Mouse (Mus musculus) neural tube, embryonic 11.5 days (tissue): ENCODE measurements around the gene Rad54l. TPM values are rescaled to one million over a fixed set of nuclear protein-coding genes. Genes with fewer than 3 reads are reported as not detected.

Experiments used
- ATAC-seq: fragments of 200-750 bp; cut with Nextera tagmentation; 2 replicates; pipeline ENCODE4 v1.8.0; 2017; ENCODE audit warnings: moderate number of reproducible peaks, mild to moderate bottlenecking, moderate TSS enrichment, moderate library complexity; ENCODE audit not compliant: insufficient read depth, low FRiP score, low TSS enrichment
- DNase-seq: peaks from one replicate; pipeline ENCODE4 v3.0.0-alpha.2; 2015; ENCODE audit warnings: low spot score
- H3K27ac ChIP-seq: fragments of 300-500 bp; sonication (generic); 2 replicates; pipeline ENCODE4 v1.5.1; 2014; ENCODE audit warnings: low read depth, mild to moderate bottlenecking, low read length
- H3K27me3 ChIP-seq: fragments of 300-500 bp; sonication (generic); 2 replicates; pipeline ENCODE4 v1.6.1; 2014; ENCODE audit warnings: mild to moderate bottlenecking, low read length, mixed read lengths; ENCODE audit not compliant: control insufficient read depth, insufficient read depth
- H3K36me3 ChIP-seq: fragments of 300-500 bp; sonication (generic); 2 replicates; pipeline ENCODE4 v1.6.1; 2014; ENCODE audit warnings: mild to moderate bottlenecking, low read length, moderate library complexity, mixed read lengths; ENCODE audit not compliant: control insufficient read depth, insufficient read depth
- H3K4me1 ChIP-seq: fragments of 300-500 bp; sonication (generic); 2 replicates; pipeline ENCODE4 v1.6.1; 2014; ENCODE audit warnings: low read length, mixed read lengths; ENCODE audit not compliant: control insufficient read depth, insufficient read depth
- H3K4me2 ChIP-seq: fragments of 300-500 bp; sonication (generic); 2 replicates; pipeline ENCODE4 v1.6.1; 2014; ENCODE audit warnings: low read depth, mild to moderate bottlenecking, moderate library complexity
- H3K4me3 ChIP-seq: fragments of 300-500 bp; sonication (generic); 2 replicates; pipeline ENCODE4 v1.5.1; 2014; ENCODE audit warnings: low read depth, low read length
- H3K9ac ChIP-seq: fragments of 300-500 bp; sonication (generic); 2 replicates; pipeline ENCODE4 v1.6.1; 2014; ENCODE audit warnings: mild to moderate bottlenecking, low read length
- H3K9me3 ChIP-seq: fragments of 300-500 bp; sonication (generic); 2 replicates; pipeline ENCODE4 v1.6.1; 2016; ENCODE audit warnings: low read length; ENCODE audit not compliant: control insufficient read depth
- WGBS: fragments of 180-500 bp; shearing (Covaris S2); extraction: QIAGEN DNeasy Blood & Tissue Kit; methylation state at CpG from one replicate; pipeline ENCODE4 v1.1.7; 2014; 5-methylcytosine and 5-hydroxymethylcytosine counted together
- polyA plus RNA-seq: library from polyadenylated mRNA; unstranded; fragments of >200 nt; fragmentation: Nextera tagmentation; extraction: Ambion mirVana; gene quantifications from 2 replicates; pipeline ENCODE4 v1.2.1, GENCODE M21; 2014

The Rad54l gene
- polyA plus RNA-seq, 1 experiment from 2014 or later, result 44.3 TPM

DNA sequence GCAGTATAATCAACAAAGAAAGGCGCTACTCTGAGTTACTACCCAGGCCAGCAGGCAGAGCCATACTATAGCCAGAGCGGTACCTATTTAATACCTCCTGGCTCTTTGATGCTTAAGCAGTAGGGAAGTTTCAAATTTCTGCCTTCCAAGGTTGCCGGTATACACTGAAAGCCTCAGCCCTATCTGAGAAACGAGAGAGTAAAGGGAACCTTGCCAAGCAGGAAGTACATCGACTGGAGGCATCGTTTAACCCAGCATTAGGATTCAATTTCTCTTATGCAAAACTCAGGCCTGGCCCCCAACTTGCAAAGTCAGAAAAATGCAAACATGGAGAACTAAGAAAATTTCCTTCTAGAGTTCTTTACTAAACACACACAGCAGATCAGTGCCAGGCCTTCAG lies 53.4 kb downstream of the Rad54l start:
- H3K9me3 ChIP-seq, result no peaks in the 10 kb centered on the region
- ATAC-seq (no peak), DNase-seq (no peak)
- H3K36me3 ChIP-seq, result peaks cover 8% of the 10 kb centered on the region
- no peaks in the 10 kb centered on the region for H3K27me3 ChIP-seq
- peaks cover 6% of the 10 kb centered on the region; the same call in 1 of the 2 replicates for H3K4me1 ChIP-seq
- H3K4me3 ChIP-seq, result no peak overlapping the region
- no peak overlapping the region for H3K9ac ChIP-seq
- H3K4me2 ChIP-seq, result no peak overlapping the region
- WGBS, result 95% methylated on average over 6 of the region's 6 CpGs
- no peak overlapping the region for H3K27ac ChIP-seq

DNA sequence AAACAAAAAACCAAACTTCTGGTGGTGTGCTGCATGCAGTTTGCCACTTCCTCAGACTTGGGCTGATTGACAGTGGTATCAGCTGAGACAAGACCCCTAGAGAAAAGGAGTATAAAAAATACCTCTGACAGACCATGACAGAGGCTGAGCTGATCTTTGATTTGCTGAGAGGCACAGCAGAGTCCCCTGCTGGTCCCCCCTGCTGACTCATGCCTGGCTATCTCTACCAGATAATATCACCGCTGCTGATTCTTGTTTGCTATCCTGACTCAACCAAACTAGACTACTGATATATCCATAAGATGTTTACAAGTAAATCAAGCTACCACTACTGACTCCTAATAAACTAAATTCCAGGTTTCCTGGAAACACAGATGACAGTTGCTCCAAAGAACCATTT lies 59.6 kb downstream of the Rad54l start:
- Histone ChIP-seq H3K4me1 (no peaks in the 10 kb centered on the region), H3K9ac (no peak overlapping the region), H3K4me2 (no peak overlapping the region), H3K27me3 (no peaks in the 10 kb centered on the region), H3K9me3 (no peaks in the 10 kb centered on the region), H3K27ac (no peak overlapping the region), H3K4me3 (no peak overlapping the region), H3K36me3 (peaks cover 8% of the 10 kb centered on the region)
- ATAC-seq, result no peak
- WGBS, result 58% methylated on average over 1 of the region's 1 CpGs
- no peak for DNase-seq

DNA sequence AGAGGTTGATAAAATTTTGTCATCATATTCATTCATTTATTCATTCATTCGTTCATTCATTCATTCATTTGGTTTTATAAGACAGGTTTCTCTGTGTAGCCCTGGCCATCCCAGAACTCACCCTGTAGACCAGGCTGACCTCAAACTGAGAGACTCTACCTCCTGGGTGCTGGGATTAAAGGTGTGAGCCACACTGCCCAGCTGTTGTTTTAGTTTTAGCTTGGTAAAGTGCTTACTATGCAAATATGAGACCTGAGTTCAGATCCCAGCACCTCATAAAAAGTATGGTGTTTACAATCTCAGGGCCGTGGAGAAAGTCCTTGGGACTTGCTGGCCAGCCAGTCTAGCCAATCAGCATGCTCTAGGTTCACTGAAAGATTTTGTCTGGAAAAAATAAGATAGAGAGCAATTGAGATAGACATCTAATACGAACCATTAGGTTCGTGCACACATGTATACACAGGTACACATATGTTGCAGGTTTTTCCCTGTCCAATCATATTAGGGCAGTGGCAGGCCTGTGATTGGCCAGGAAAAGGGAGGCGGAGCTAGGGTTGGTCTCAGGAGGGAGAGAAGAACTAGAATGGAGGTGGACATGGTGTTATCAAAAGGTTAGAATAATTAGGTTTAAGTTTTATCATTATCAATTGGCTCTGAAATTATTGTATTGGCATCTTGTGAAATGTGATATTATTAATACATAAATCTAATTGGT lies 64.3 kb downstream of the Rad54l start:
- ATAC-seq, result no peak
- 78% methylated on average over 5 of the region's 5 CpGs for WGBS
- Histone ChIP-seq H3K27ac (no peak overlapping the region), H3K36me3 (no peaks in the 10 kb centered on the region), H3K27me3 (no peaks in the 10 kb centered on the region), H3K9me3 (no peaks in the 10 kb centered on the region), H3K4me1 (no peaks in the 10 kb centered on the region), H3K9ac (no peak overlapping the region), H3K4me2 (no peak overlapping the region), H3K4me3 (no peak overlapping the region)
- DNase-seq, result no peak

DNA sequence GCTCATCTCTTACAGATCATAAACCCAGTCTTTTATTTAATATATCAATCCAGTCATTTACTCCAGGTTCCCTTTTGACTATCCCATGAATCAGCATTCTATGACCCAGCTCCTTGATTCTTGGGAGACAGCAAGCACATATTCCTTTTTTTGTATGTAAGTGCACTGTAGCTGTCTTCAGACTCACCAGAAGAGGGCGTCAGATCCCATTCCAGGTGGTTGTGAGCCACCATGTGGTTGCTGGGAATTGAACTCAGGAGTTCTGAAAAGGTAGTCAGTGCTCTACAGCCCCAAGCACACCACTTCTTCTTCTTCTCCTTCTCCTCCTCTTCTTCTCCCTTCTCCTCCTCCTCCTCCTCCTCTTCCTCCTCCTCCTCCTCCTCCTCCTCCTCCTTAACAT lies 65.9 kb downstream of the Rad54l start:
- Histone ChIP-seq H3K4me1 (no peaks in the 10 kb centered on the region; the same call in 1 of the 2 replicates), H3K9me3 (no peaks in the 10 kb centered on the region), H3K27ac (no peak overlapping the region), H3K27me3 (no peaks in the 10 kb centered on the region), H3K4me3 (no peak overlapping the region), H3K4me2 (no peak overlapping the region), H3K36me3 (no peaks in the 10 kb centered on the region), H3K9ac (no peak overlapping the region)
- WGBS, result 0% methylated on average over 1 of the region's 1 CpGs
- DNase-seq (no peak), ATAC-seq (no peak)

DNA sequence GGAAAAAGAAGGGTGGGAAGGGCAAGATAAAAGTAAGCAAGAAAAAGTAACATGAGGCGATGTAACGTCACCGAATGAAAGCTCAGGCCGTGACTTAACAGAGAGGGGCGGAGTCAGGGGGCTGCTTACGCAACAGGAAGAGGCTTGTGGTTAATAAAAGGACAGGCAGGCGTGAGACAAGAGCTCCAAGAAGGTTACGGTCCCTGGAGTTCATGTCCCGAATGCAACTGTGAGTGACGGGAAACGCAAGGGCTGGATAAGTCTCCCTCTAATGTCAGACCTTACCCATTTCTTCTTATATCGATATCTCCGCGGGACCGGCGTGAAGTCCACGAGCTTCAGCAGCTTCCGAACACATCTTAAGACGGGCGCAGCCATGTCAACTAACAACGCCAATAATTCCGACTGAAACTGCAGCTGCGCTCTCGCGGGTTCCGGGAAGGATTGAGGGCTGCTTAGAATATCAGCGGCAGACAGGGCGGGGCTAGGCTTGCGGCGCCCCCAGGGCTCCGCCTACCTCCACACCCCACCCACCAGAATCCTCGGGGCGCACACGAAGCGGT lies 70.0 kb downstream of the Rad54l start, which contains the start of gene Nsun4:
Gene Nsun4 (minus strand): TSS at position 478 of the 563 bp plus-strand sequence.
- peak; percentile 92 for DNase-seq
- under 1% methylated on average over 35 of the region's 35 CpGs for WGBS
- H3K4me1 ChIP-seq, result no peaks in the 10 kb centered on the region; the same call in 1 of the 2 replicates

GRCm38 (mm10) chr4:116052526-116053293 lies 70.8 kb downstream of the Rad54l start:
- no peaks in the 10 kb centered on the region for H3K27me3 ChIP-seq
- H3K9me3 ChIP-seq, result no peaks in the 10 kb centered on the region
- peak overlapping the region; percentile 52 for H3K9ac ChIP-seq
- H3K4me3 ChIP-seq, result peak overlapping the region; percentile 45
- H3K4me1 ChIP-seq, result no peaks in the 10 kb centered on the region; the same call in 1 of the 2 replicates
- H3K4me2 ChIP-seq, result peak overlapping the region; percentile 81
- WGBS, result 9% methylated on average over 22 of the region's 22 CpGs
- peak overlapping the region; percentile 79; the same call in 1 of the 2 replicates for H3K27ac ChIP-seq
- DNase-seq (peak; percentile 58), ATAC-seq (peak; percentile 39; the same call in 1 of the 2 replicates)
- H3K36me3 ChIP-seq, result no peaks in the 10 kb centered on the region

More for the DNA sequence above, 70.0 kb downstream of the Rad54l start, which contains the start of gene Nsun4:
- peak within 1 kb of the TSS; percentile 81 for H3K4me2 ChIP-seq
- H3K27ac ChIP-seq, result peak within 1 kb of the TSS; percentile 79
- no peaks in the 10 kb centered on the region for H3K36me3 ChIP-seq
- peak within 1 kb of the TSS; percentile 45 for H3K4me3 ChIP-seq
- H3K27me3 ChIP-seq, result no peaks in the 10 kb centered on the region
- H3K9me3 ChIP-seq, result no peaks in the 10 kb centered on the region
- peak; percentile 91 for ATAC-seq
- peak within 1 kb of the TSS; percentile 52 for H3K9ac ChIP-seq

DNA sequence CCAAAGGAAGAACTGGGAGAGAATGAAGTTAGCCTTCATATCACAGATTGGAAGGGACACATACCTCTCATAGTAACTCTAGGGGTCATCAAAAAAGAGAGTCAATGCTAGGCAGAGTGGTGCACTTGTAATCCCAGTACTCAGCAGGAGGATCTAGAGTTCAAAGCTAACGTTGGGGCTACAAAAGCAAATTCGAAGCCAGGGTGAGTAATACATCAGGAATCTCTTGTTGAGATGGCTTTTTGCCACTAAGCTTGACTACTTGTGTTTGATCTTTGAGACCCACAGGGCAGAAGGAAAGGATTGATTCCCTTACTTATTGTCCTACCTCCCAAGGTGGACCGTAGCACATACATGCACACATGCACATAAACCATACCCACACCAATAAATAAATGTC lies 74.3 kb downstream of the Rad54l start:
- Histone ChIP-seq H3K9ac (no peak overlapping the region), H3K4me2 (no peak overlapping the region), H3K27me3 (no peaks in the 10 kb centered on the region), H3K27ac (no peak overlapping the region), H3K9me3 (no peaks in the 10 kb centered on the region), H3K4me1 (no peaks in the 10 kb centered on the region; the same call in 1 of the 2 replicates), H3K4me3 (no peak overlapping the region), H3K36me3 (no peaks in the 10 kb centered on the region)
- no peak for DNase-seq
- WGBS, result 77% methylated on average over 3 of the region's 3 CpGs
- no peak for ATAC-seq

GRCm38 (mm10) chr4:116048130-116048920 lies 75.2 kb downstream of the Rad54l start:
- H3K36me3 ChIP-seq, result no peaks in the 10 kb centered on the region
- DNase-seq, result no peak
- H3K9me3 ChIP-seq, result no peaks in the 10 kb centered on the region
- no peaks in the 10 kb centered on the region for H3K27me3 ChIP-seq
- H3K4me3 ChIP-seq, result no peak overlapping the region
- no peak for ATAC-seq
- no peak overlapping the region for H3K9ac ChIP-seq
- no peak overlapping the region for H3K4me2 ChIP-seq
- WGBS, result 82% methylated on average over 7 of the region's 7 CpGs
- H3K4me1 ChIP-seq, result no peaks in the 10 kb centered on the region; the same call in 1 of the 2 replicates
- H3K27ac ChIP-seq, result no peak overlapping the region
